Mouse (Mus musculus): ENCODE measurements around the gene Hes3. TPM values are rescaled to one million over a fixed set of nuclear protein-coding genes. Genes with fewer than 3 reads are reported as not detected.
A peak's percentile ranks its signal among the peaks of the same experiment; 100 is the strongest.

Hes3 gene
- polyA plus RNA-seq, 2 experiments, result 0.03 TPM; not detected in 1

- Histone ChIP-seq H3K27me3 (ENCODE audit: control insufficient read depth, insufficient read depth, low read length) (peaks cover 57% of the 10 kb centered on the region), H3K9me3 (ENCODE audit: control insufficient read depth, low read length) (no peaks in the 10 kb centered on the region), H3K9ac (ENCODE audit: low read depth, low read length, severe bottlenecking) (no peak overlapping the region), H3K4me2 (replicated peaks; ENCODE audit: low read depth, low read length, severe bottlenecking) (no peak overlapping the region), H3K4me1 (ENCODE audit: control insufficient read depth, insufficient read depth, low read length) (peaks cover 2% of the 10 kb centered on the region), H3K36me3 (ENCODE audit: control insufficient read depth, insufficient read depth, low read length) (no peaks in the 10 kb centered on the region), H3K4me3 (replicated peaks; ENCODE audit: low read length) (no peak overlapping the region), H3K27ac (replicated peaks; ENCODE audit: low read depth, low read length) (no peak overlapping the region)
- ATAC-seq (ENCODE audit: low FRiP score, low read depth), result no peak
- WGBS, result 15% methylated on average over 12 of the region's 12 CpGs
- no peak for TF ChIP-seq POLR2A (IDR thresholded peaks at IDR 0.05; ENCODE audit: borderline replicate concordance, extremely low read depth, insufficient read depth, insufficient read length)
- DNase-seq (ENCODE audit: low spot score), result no peak
Observed at GRCm38 (mm10) chr4:152292102-152292765, 772 bp upstream of the Hes3 start.

GRCm38 (mm10) chr4:152290991-152291390 lies 471 bp downstream of the Hes3 start:
- WGBS, result 19% methylated on average over 11 of the region's 11 CpGs
- no peak overlapping the region for H3K4me2 ChIP-seq (replicated peaks; ENCODE audit: low read depth, low read length, severe bottlenecking)
- H3K4me3 ChIP-seq (replicated peaks; ENCODE audit: low read length), result peak overlapping the region; percentile 24

GRCm38 (mm10) chr4:152290385-152290784 lies 1.1 kb downstream of the Hes3 start:
- H3K9me3 ChIP-seq (ENCODE audit: control insufficient read depth, low read length), result no peaks in the 10 kb centered on the region
- H3K36me3 ChIP-seq (ENCODE audit: control insufficient read depth, insufficient read depth, low read length), result no peaks in the 10 kb centered on the region
- peaks cover 2% of the 10 kb centered on the region for H3K4me1 ChIP-seq (ENCODE audit: control insufficient read depth, insufficient read depth, low read length)
- no peak for DNase-seq (ENCODE audit: low spot score)
- under 1% methylated on average over 25 of the region's 39 CpGs for WGBS
- peaks cover 76% of the 10 kb centered on the region for H3K27me3 ChIP-seq (ENCODE audit: control insufficient read depth, insufficient read depth, low read length)
- H3K4me2 ChIP-seq (replicated peaks; ENCODE audit: low read depth, low read length, severe bottlenecking), result peak overlapping the region; percentile 50
- peak overlapping the region; percentile 24 for H3K4me3 ChIP-seq (replicated peaks; ENCODE audit: low read length)
- H3K27ac ChIP-seq (replicated peaks; ENCODE audit: low read depth, low read length), result no peak overlapping the region
- no peak for TF ChIP-seq POLR2A (IDR thresholded peaks at IDR 0.05; ENCODE audit: borderline replicate concordance, extremely low read depth, insufficient read depth, insufficient read length)
- ATAC-seq (ENCODE audit: low FRiP score, low read depth), result no peak
- H3K9ac ChIP-seq (ENCODE audit: low read depth, low read length, severe bottlenecking), result no peak overlapping the region

More at GRCm38 (mm10) chr4:152290991-152291390, 471 bp downstream of the Hes3 start:
- TF ChIP-seq POLR2A (IDR thresholded peaks at IDR 0.05; ENCODE audit: borderline replicate concordance, extremely low read depth, insufficient read depth, insufficient read length), result no peak
- DNase-seq (ENCODE audit: low spot score) (no peak), ATAC-seq (ENCODE audit: low FRiP score, low read depth) (no peak)
- Histone ChIP-seq H3K27me3 (ENCODE audit: control insufficient read depth, insufficient read depth, low read length) (peaks cover 70% of the 10 kb centered on the region), H3K9me3 (ENCODE audit: control insufficient read depth, low read length) (no peaks in the 10 kb centered on the region), H3K4me1 (ENCODE audit: control insufficient read depth, insufficient read depth, low read length) (peaks cover 2% of the 10 kb centered on the region), H3K9ac (ENCODE audit: low read depth, low read length, severe bottlenecking) (no peak overlapping the region), H3K36me3 (ENCODE audit: control insufficient read depth, insufficient read depth, low read length) (no peaks in the 10 kb centered on the region), H3K27ac (replicated peaks; ENCODE audit: low read depth, low read length) (no peak overlapping the region)

GRCm38 (mm10) chr4:152288398-152288945 lies 3.0 kb downstream of the Hes3 start:
- H3K9ac ChIP-seq (ENCODE audit: low read depth, low read length, severe bottlenecking), result no peak overlapping the region
- TF ChIP-seq POLR2A (IDR thresholded peaks at IDR 0.05; ENCODE audit: borderline replicate concordance, extremely low read depth, insufficient read depth, insufficient read length), result no peak
- WGBS, result 55% methylated on average over 18 of the region's 18 CpGs
- no peak for ATAC-seq (ENCODE audit: low FRiP score, low read depth)
- H3K27ac ChIP-seq (replicated peaks; ENCODE audit: low read depth, low read length), result no peak overlapping the region
- H3K4me2 ChIP-seq (replicated peaks; ENCODE audit: low read depth, low read length, severe bottlenecking), result no peak overlapping the region
- H3K9me3 ChIP-seq (ENCODE audit: control insufficient read depth, low read length), result no peaks in the 10 kb centered on the region
- peaks cover 4% of the 10 kb centered on the region for H3K4me1 ChIP-seq (ENCODE audit: control insufficient read depth, insufficient read depth, low read length)
- no peak for DNase-seq (ENCODE audit: low spot score)
- H3K36me3 ChIP-seq (ENCODE audit: control insufficient read depth, insufficient read depth, low read length), result no peaks in the 10 kb centered on the region
- H3K4me3 ChIP-seq (replicated peaks; ENCODE audit: low read length), result no peak overlapping the region
- H3K27me3 ChIP-seq (ENCODE audit: control insufficient read depth, insufficient read depth, low read length), result peaks cover 92% of the 10 kb centered on the region

- ATAC-seq (ENCODE audit: low FRiP score, low read depth) (no peak), DNase-seq (ENCODE audit: low spot score) (no peak)
- Histone ChIP-seq H3K9me3 (ENCODE audit: control insufficient read depth, low read length) (no peaks in the 10 kb centered on the region), H3K4me3 (replicated peaks; ENCODE audit: low read length) (no peak overlapping the region), H3K9ac (ENCODE audit: low read depth, low read length, severe bottlenecking) (no peak overlapping the region), H3K36me3 (ENCODE audit: control insufficient read depth, insufficient read depth, low read length) (no peaks in the 10 kb centered on the region), H3K4me2 (replicated peaks; ENCODE audit: low read depth, low read length, severe bottlenecking) (no peak overlapping the region), H3K27ac (replicated peaks; ENCODE audit: low read depth, low read length) (no peak overlapping the region), H3K27me3 (ENCODE audit: control insufficient read depth, insufficient read depth, low read length) (peaks cover 92% of the 10 kb centered on the region), H3K4me1 (ENCODE audit: control insufficient read depth, insufficient read depth, low read length) (peaks cover 12% of the 10 kb centered on the region)
- TF ChIP-seq POLR2A (IDR thresholded peaks at IDR 0.05; ENCODE audit: borderline replicate concordance, extremely low read depth, insufficient read depth, insufficient read length), result no peak
- WGBS, result 17% methylated on average over 19 of the region's 19 CpGs
Observed at GRCm38 (mm10) chr4:152287317-152288120, 3.9 kb downstream of the Hes3 start.

All from limb, embryonic 14.5 days (tissue).